Mouse (Mus musculus) gastrocnemius, postnatal 36 days (tissue): ENCODE measurements around the gene Evi2. TPM values are rescaled to one million over a fixed set of nuclear protein-coding genes. Genes with fewer than 3 reads are reported as not detected.

Experiments
- DNase-seq, 2 experiments: peaks; one replicate each; pipeline ENCODE4 v3.0.0; 2022
- intact Hi-C: fragments of 180-260 bp; cut with DNase I; formaldehyde crosslinking; loops from one replicate; pipeline ENCODE4 v1.15.1; 2025
- long read RNA-seq, 2 experiments: library from polyadenylated mRNA; stranded (forward); transcript quantifications; one replicate each; pipeline ENCODE4 v2.0.0; 2021
- total RNA-seq, 2 experiments: library from RNA; stranded (reverse); gene quantifications; 2 replicates each; pipeline ENCODE4 v1.2.3; 2021

The Evi2 gene
- total RNA-seq: under 1 TPM in 1 of 2 experiments, not detected in 1; 0.08 TPM
- long read RNA-seq, experiment 1, partial matches to known transcripts: 0 of 1 reads
- long read RNA-seq, experiment 1, other reads (novel, unspliced or antisense): 0 of 1 reads
- long read RNA-seq, experiment 2: 0 reads

DNA sequence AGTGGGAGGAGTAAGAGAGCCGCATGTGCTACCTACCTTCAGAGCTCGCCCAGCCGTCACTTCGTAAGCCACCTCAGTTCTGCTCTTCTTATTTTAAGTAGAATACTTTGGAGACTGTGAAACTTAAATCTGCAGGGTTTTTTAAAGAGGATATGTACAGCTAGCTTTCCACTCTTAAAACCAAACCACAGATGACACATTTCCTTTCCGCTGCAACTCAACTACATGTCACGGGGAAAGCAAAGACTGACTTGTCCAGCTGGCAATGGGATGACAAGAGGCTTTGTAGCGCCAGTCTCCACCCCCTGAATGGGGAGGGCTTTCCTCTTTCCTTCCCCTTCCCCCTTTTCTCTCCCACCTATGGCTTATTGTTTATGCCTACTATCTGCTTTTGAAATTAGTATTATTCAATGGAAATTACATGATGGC, at the start of gene Evi2, which contains the start of gene Evi2a:
TSS of gene Evi2 (minus strand) at position 257 of the 429 bp plus-strand sequence.
TSS of gene Evi2a (minus strand) at position 277 of the 429 bp plus-strand sequence.
- intact Hi-C loops: no loop called here
- DNase-seq: no peak

GRCm38 (mm10) chr11:79577741-79578140, 47.4 kb upstream of the Evi2 start:
- intact Hi-C loops: loop anchor here (5.0 kb wide), 2 partner anchors 35 to 95 kb away; no protein-coding TSS in a partner anchor
- DNase-seq: peak; percentile 46 to 66

DNA sequence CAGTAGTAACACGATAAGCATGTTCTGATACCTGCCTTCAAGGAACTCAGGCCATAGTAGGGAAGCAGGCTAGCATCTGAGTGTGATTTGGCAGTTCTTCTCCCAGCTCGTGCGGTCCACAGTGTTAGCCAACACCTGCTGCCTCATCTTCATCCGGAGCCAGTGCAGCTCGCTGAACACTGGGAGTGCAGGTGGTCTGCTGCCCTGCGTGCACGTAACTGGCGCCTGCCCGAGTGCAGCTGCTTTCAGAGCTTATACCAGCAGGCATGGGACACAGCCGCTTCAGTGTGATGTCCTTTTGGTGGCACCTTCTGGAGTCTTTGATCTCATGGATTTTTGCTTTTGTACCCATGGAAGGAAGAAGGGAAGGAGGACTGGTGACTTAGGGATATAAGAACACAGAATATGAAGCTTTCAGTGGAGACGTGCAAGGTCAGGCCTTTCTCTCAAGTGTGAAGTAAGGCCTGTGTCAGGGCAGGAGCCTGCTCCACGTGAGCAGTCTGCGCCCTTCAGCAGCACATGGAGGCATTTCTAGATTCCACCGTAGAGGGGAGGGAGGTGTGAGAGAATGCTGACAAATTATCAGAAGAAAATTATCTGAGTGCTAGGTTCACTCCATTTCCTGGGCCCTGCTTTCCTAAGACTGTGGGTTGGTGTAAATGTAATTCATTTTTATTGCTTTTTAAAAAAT, 45.1 kb upstream of the Evi2 start:
- intact Hi-C loops: loop anchor here (5.0 kb wide), 2 partner anchors 33 to 93 kb away; no protein-coding TSS in a partner anchor
- no peak for DNase-seq

DNA sequence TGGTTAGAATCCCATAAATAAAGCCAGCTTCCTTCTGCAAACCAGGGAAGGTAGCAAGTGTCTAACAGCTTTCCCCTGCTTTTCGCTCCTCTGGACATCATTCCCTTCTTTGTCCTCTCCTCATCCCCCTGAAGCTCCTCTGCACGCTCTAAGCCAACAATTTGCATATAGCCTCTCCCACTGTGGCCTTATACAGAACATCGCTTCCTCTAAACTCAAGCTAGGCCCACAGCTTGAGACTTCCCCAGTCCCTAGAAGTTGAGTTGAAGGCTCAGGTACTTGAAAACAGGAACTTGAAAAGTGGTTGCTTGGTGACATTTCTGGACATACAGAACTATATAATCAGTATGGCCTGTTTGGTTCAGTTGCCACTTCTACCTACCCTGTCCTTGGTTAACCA, 43.4 kb upstream of the Evi2 start:
- no peak for DNase-seq
- intact Hi-C loops: no loop called here

- no peak for DNase-seq
- intact Hi-C loops: no loop called here
Observed at GRCm38 (mm10) chr11:79570319-79570718, 39.9 kb upstream of the Evi2 start.

DNA sequence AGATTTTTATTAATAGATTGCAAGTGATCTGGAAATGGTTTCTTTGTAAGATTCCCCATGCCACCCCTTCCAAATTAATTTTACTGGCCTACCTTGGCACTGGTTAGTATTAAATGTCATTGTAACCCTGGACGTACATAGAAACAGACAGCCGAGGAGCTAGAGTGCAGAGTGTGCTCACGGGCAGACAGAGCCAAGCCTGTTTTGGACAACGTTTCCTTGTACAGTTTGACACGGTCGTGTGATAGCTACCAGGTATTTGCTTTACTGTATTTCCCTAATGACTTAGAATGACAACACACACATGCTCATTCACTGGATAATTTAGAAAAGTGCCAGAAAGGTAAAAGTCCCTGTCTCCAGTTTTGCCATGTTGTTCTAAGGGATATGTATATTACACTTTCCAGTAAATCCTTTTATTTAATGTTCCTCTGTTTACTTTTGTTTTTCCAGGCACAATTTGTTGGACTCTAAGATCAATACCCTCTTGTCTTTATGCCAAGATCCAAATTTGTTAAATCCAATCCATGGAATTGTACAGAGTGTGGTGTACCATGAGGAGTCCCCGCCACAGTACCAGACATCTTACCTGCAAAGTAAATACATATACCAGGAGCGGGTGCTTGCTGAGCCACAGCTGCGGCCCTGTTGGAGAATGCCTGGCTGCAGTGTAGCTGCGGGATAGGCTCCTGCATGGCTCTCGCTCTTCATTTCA, 38.0 kb upstream of the Evi2 start:
- DNase-seq: no peak
- intact Hi-C loops: no loop called here

DNA sequence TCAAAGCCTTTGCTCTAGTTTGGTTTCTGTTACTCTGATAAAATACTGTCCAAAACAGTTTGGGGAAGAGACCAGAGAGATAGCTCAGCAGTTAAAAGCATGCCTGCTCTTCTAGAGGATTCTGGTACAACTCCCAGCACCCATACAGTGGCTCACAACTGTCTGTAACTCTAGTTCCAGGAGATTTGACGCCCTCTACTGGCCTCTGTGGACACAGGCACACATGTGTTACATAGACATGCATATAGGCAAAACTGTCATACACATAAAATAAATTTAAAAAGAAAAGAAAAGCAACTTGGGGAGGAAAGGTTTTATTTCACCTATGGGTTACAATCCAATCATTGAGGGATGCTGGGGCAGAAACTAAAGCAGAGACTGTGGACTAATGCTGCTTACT, 36.6 kb upstream of the Evi2 start:
- intact Hi-C loops: no loop called here
- no peak for DNase-seq

DNA sequence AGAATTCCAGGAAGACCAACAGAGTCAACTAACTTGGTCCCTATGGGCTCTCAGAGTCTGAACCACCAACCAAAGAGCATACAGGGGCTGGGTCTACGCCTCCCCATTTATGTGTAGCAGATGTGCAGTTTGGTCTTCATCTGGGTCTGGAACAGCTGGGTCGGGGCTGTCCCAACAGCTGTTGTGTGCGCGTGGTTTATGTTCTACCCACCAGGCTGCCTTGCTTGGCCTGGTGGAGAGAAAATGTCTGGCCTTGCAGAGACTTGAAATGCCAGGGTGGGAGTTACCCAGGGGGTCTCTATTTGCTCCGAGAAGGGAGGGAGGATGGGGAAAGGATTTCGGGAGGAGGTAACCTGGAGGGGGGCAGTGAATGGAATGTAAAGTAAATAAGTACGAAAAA, 33.1 kb upstream of the Evi2 start:
- intact Hi-C loops: no loop called here
- DNase-seq: no peak

- no peak for DNase-seq
- intact Hi-C loops: no loop called here
Observed at GRCm38 (mm10) chr11:79560536-79560935, 30.1 kb upstream of the Evi2 start.

DNA sequence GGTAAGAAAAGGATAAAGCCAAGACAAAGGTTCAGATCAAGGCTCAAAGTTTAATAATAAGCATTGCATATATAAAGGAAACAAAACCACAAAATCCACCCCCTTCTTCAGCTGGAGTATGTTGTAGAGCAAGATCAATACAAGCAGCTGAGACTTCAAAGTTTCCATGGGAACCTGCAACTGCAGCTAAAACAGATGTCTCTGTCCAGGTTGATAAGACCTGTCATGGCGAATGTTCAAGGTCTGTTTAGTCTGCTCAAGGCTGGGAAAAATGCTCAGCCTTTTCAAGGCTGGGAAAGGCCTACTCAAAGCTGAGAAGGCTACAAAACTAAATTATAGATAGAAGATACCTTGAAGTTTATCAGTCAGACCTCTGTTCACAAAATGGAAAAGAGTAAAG, 22.2 kb upstream of the Evi2 start:
- DNase-seq: no peak
- intact Hi-C loops: no loop called here

GRCm38 (mm10) chr11:79536293-79536692, 5.9 kb upstream of the Evi2 start:
- DNase-seq: no peak
- intact Hi-C loops: no loop called here

- intact Hi-C loops: no loop called here
- DNase-seq: no peak
Observed at GRCm38 (mm10) chr11:79535554-79535953, 5.2 kb upstream of the Evi2 start.

DNA sequence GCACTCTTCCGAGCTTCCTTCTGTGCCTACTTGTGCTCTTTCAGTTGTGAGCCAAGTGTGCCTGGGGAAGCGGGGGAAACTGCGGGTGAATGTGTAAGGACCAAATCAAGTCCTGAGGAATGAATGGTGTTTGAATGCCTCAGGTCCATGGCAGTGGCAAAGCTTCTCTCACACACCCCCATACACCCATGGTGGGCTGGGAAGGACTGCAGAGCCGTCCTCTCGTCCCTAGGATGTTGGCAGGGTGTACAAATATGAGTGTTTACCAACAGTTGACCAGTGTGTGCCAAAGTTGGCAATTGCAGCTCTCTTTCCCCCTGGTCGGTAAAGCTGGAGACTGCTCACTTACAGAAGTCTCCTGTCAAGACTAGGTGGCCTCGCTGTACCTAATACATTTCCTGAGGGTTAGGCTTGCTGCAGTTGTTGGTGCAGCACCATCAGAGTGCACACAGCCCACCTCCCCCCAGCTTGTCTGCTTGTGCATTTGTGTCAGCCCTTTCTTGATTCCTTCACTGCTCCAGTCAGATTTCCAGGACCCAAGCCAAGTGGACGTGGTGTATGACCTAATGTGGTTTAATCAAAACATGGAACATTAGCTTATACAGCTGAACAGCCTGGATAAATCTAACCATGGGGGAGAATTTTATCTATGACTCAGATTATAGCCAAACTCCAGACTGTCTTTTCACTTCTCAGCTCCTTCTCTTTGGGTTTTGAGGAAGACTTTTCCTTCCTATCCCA, 3.7 kb upstream of the Evi2 start:
- intact Hi-C loops: no loop called here
- peak in 1 of 2 experiments; percentile 24 for DNase-seq

GRCm38 (mm10) chr11:79533311-79533710, 2.9 kb upstream of the Evi2 start:
- intact Hi-C loops: no loop called here
- DNase-seq: no peak

DNA sequence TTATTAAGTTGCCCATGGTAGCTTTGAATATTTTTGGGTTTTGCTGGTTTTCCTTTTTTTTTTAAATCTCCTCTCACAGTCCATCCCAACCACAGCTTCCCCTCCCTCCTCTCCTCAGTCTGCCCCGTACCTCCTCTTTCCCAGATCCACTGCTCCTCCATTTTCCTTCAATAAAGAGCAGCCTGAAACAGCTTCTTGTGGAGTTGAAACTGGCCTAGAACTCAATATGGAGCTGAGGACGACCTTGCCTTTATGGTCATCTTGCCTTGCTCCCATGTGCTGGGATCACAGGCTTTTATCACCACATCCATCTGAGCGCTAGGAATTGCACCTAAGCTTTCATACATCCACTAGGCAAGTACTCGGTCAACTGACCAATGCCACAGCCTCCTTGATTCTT, 1.1 kb upstream of the Evi2 start:
- DNase-seq: no peak
- intact Hi-C loops: no loop called here

DNA sequence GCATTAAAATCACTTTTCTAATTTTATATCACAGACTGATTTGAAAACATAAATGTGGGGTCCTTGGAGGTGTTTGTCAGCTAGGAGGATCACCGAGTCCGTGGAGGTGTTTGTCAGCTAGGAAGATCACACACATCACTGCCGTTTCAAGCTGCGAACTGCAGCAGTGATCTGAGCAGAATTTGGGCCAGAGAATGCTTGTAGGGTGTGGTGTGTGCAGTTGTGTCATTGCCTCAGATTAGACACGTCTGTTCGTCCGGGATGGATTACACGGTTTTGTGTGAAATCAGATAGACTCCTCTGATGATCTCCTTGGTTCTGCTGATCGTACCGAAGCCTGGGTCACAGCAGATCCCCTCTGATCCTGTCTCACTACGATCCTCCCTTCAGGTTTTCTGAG, 385 bp upstream of the Evi2 start:
- intact Hi-C loops: no loop called here
- DNase-seq: no peak

GRCm38 (mm10) chr11:79529736-79530135, 653 bp downstream of the Evi2 start:
- intact Hi-C loops: no loop called here
- no peak for DNase-seq

DNA sequence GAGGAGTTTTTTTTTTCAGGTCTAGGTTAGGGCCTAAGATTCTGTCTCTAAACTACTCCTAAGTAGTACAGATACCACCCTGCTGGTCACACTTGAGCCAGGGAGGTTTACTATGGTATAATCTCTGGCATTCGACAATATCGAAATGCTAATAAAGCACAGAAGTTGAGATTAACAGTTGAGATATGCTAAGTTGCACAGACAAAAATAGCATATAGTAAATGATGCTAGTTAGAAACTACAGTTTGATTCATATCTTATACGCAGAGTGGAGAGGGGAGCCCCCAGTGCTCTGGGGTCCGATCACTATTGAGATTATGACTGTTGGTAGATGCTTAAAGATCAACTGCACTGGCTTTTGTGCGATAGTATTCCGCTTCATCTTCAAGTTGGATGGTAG, 1.2 kb downstream of the Evi2 start:
- no peak for DNase-seq
- intact Hi-C loops: no loop called here

- intact Hi-C loops: no loop called here
- no peak for DNase-seq
Observed at GRCm38 (mm10) chr11:79528601-79529000, 1.8 kb downstream of the Evi2 start.

DNA sequence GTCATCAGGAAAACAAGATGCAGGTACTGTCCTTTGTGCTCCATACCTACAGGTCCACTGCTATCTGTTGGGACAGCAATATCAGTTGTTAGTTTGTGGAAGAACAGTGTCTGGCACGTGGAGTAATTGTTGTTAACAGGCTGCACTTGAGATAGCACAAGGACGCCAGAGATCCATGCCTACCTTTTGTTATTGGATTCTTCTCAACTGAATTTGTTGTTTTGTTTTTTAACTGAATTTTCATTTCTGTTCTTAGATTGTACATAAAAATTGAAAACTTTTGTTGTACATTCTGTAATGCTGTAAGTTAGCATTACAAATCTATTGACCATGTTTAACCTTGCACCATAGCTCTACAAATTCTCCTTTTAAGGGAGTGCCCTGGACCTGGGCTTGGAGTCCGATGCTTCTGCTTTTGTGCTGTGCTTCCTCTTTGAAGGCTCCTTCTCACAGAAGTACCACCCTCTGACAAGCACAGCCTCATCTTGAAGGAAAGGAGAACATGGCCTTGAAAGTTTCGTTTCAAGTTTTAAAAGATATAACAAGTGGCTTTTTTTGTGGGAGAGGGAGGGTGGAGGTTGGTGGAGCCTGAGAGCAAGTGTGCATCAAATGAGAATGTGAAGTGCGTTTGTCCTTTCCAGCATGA, 2.5 kb downstream of the Evi2 start:
- DNase-seq: no peak
- intact Hi-C loops: no loop called here
